Mouse (Mus musculus): ENCODE measurements at regions not wholly inside any gene's neighbourhood (a gene's known extent, or its start where the extent isn't known, plus 50 kb on each side); places are given as distances from the start of the nearest gene placed in this dataset.

GRCm38 (mm10) chr13:54285968-54286367 is 85.2 kb upstream of the Cplx2 start:
- intact Hi-C loops (cut with DNase I), result no loop called here
- peak; percentile 65 to 82 for DNase-seq (ENCODE audit: low spot score in 2 of 2)

GRCm38 (mm10) chr13:54286616-54287015 is 84.5 kb upstream of the Cplx2 start:
- DNase-seq (ENCODE audit: low spot score in 2 of 2), result no peak
- intact Hi-C loops (cut with DNase I), result no loop called here

GRCm38 (mm10) chr13:54290066-54290465 is 81.1 kb upstream of the Cplx2 start:
- intact Hi-C loops (cut with DNase I), result no loop called here
- DNase-seq (ENCODE audit: low spot score in 2 of 2), result no peak

GRCm38 (mm10) chr13:54292394-54292793 is 78.8 kb upstream of the Cplx2 start:
- intact Hi-C loops (cut with DNase I), result no loop called here
- no peak for DNase-seq (ENCODE audit: low spot score in 2 of 2)

GRCm38 (mm10) chr13:54293006-54293405 is 78.1 kb upstream of the Cplx2 start:
- no peak for DNase-seq (ENCODE audit: low spot score in 2 of 2)
- intact Hi-C loops (cut with DNase I), result no loop called here

GRCm38 (mm10) chr13:54295475-54296259 is 75.5 kb upstream of the Cplx2 start:
- intact Hi-C loops (cut with DNase I), result no loop called here
- DNase-seq (ENCODE audit: low spot score in 2 of 2), result no peak

GRCm38 (mm10) chr13:54296260-54296555 is 74.9 kb upstream of the Cplx2 start:
- no peak for DNase-seq (ENCODE audit: low spot score in 2 of 2)
- intact Hi-C loops (cut with DNase I), result no loop called here

GRCm38 (mm10) chr13:54298851-54299250 is 72.3 kb upstream of the Cplx2 start:
- intact Hi-C loops (cut with DNase I), result no loop called here
- DNase-seq (ENCODE audit: low spot score in 2 of 2), result no peak

GRCm38 (mm10) chr13:54299295-54299694 is 71.9 kb upstream of the Cplx2 start:
- no peak for DNase-seq (ENCODE audit: low spot score in 2 of 2)
- intact Hi-C loops (cut with DNase I), result no loop called here

- DNase-seq (ENCODE audit: low spot score in 2 of 2), result no peak
- intact Hi-C loops (cut with DNase I), result loop anchor here (5.0 kb wide), 1 partner anchor 71 kb away; the partner anchor contains the start of gene Cplx2
Observed at GRCm38 (mm10) chr13:54301110-54301509, 70.0 kb upstream of the Cplx2 start.

GRCm38 (mm10) chr13:54301677-54302076 is 69.5 kb upstream of the Cplx2 start:
- no peak for DNase-seq (ENCODE audit: low spot score in 2 of 2)
- intact Hi-C loops (cut with DNase I), result loop anchor here (2.0 to 5.0 kb wide), 2 partner anchors 41 to 71 kb away; partner anchors contain the start of gene Cplx2

- DNase-seq (ENCODE audit: low spot score in 2 of 2), result peak; percentile 55 to 72
- intact Hi-C loops (cut with DNase I), result loop anchor here (2.0 to 5.0 kb wide), 2 partner anchors 42 to 70 kb away; partner anchors contain the start of gene Cplx2
Observed at GRCm38 (mm10) chr13:54302351-54303070, 68.6 kb upstream of the Cplx2 start.

GRCm38 (mm10) chr13:54303071-54303924 is 67.9 kb upstream of the Cplx2 start:
- peak; percentile 78 to 79 for DNase-seq (ENCODE audit: low spot score in 2 of 2)
- intact Hi-C loops (cut with DNase I), result loop anchor here (2.0 to 5.0 kb wide), 2 partner anchors 42 to 69 kb away; partner anchors contain the start of gene Cplx2

- intact Hi-C loops (cut with DNase I), result loop anchor here (5.0 kb wide), 1 partner anchor 68 kb away; the partner anchor contains the start of gene Cplx2
- no peak for DNase-seq (ENCODE audit: low spot score in 2 of 2)
Observed at GRCm38 (mm10) chr13:54304251-54304650, 66.9 kb upstream of the Cplx2 start.

GRCm38 (mm10) chr13:54308591-54308990 is 62.6 kb upstream of the Cplx2 start:
- intact Hi-C loops (cut with DNase I), result no loop called here
- DNase-seq (ENCODE audit: low spot score in 2 of 2), result no peak

GRCm38 (mm10) chr13:54309354-54309753 is 61.8 kb upstream of the Cplx2 start:
- DNase-seq (ENCODE audit: low spot score in 2 of 2), result peak; percentile 39 to 54

GRCm38 (mm10) chr13:54310144-54310543 is 61.0 kb upstream of the Cplx2 start:
- no peak for DNase-seq (ENCODE audit: low spot score in 2 of 2)
- intact Hi-C loops (cut with DNase I), result no loop called here

More at GRCm38 (mm10) chr13:54309354-54309753, 61.8 kb upstream of the Cplx2 start:
- intact Hi-C loops (cut with DNase I), result no loop called here

GRCm38 (mm10) chr13:54311327-54312026 is 59.7 kb upstream of the Cplx2 start:
- DNase-seq (ENCODE audit: low spot score in 2 of 2), result no peak
- intact Hi-C loops (cut with DNase I), result no loop called here
